Mouse (Mus musculus) erythroblast, adult 5-6 weeks (primary cell): ENCODE data around the gene Qk. TPM values are rescaled to one million over a fixed set of nuclear protein-coding genes. Genes with fewer than 3 reads are reported as not detected.

Experiments
- ATAC-seq: replicated peaks from 2 replicates; pipeline ENCODE4 v1.8.0; 2016; ENCODE audit warnings: moderate number of reproducible peaks, mild to moderate bottlenecking, moderate TSS enrichment, inconsistent platforms; ENCODE audit not compliant: poor library complexity, low FRiP score, severe bottlenecking
- total RNA-seq, 2 experiments: library from RNA; stranded (forward) in 1 of 2; stranded (reverse) in 1 of 2; fragments of 150-400 nt in 1 of 2; fragments of 200-764, 138-1000 nt in 1 of 2; gene quantifications; 2 replicates each; pipeline versions ENCODE4 v1.2.3 to v1.2.4; 2015 to 2017; ENCODE audit warnings: low replicate concordance in 2 of 2

Qk gene
- total RNA-seq (2015; ENCODE audit: low replicate concordance) (45.5 and 67.7 TPM in 2 replicates), total RNA-seq (2017; ENCODE audit: low replicate concordance) (30.2 and 35.3 TPM in 2 replicates)

GRCm38 (mm10) chr17:10319685-10320455, at the start of gene Qk:
TSS of gene Qk (minus strand) at chr17:10319854.
- peak; percentile 71 for ATAC-seq

- no peak for ATAC-seq
These were observed 47.4 kb upstream of the Qk start for GRCm38 (mm10) chr17:10367044-10367443.

GRCm38 (mm10) chr17:10366577-10366976, 46.9 kb upstream of the Qk start:
- ATAC-seq, result no peak

GRCm38 (mm10) chr17:10365501-10366482, 46.1 kb upstream of the Qk start:
- no peak for ATAC-seq

GRCm38 (mm10) chr17:10363151-10363550, 43.5 kb upstream of the Qk start:
- ATAC-seq, result no peak

GRCm38 (mm10) chr17:10361882-10362291, 42.2 kb upstream of the Qk start:
- no peak for ATAC-seq

GRCm38 (mm10) chr17:10360738-10361137, 41.1 kb upstream of the Qk start:
- no peak for ATAC-seq

GRCm38 (mm10) chr17:10359466-10359865, 39.8 kb upstream of the Qk start:
- ATAC-seq, result no peak

GRCm38 (mm10) chr17:10357348-10357747, 37.7 kb upstream of the Qk start:
- ATAC-seq, result no peak

- ATAC-seq, result no peak
These were observed 36.6 kb upstream of the Qk start for GRCm38 (mm10) chr17:10356294-10356693.

GRCm38 (mm10) chr17:10355746-10356145, 36.1 kb upstream of the Qk start:
- ATAC-seq, result no peak

GRCm38 (mm10) chr17:10338286-10338685, 18.6 kb upstream of the Qk start:
- ATAC-seq, result no peak

- no peak for ATAC-seq
These were observed 16.9 kb upstream of the Qk start for GRCm38 (mm10) chr17:10336558-10336957.

- ATAC-seq, result no peak
These were observed 16.3 kb upstream of the Qk start for GRCm38 (mm10) chr17:10335809-10336499.

- ATAC-seq, result no peak
These were observed 15.5 kb upstream of the Qk start for GRCm38 (mm10) chr17:10334957-10335690.

- no peak for ATAC-seq
These were observed 14.8 kb upstream of the Qk start for GRCm38 (mm10) chr17:10334481-10334880.

GRCm38 (mm10) chr17:10333321-10333720, 13.7 kb upstream of the Qk start:
- ATAC-seq, result no peak

GRCm38 (mm10) chr17:10332127-10332526, 12.5 kb upstream of the Qk start:
- no peak for ATAC-seq

- no peak for ATAC-seq
These were observed 9.8 kb upstream of the Qk start for GRCm38 (mm10) chr17:10329461-10329860.
